Mouse (Mus musculus) neural tube, embryonic 11.5 days (tissue): Measurements from ENCODE around the gene Mrps6. TPM values are rescaled to one million over a fixed set of nuclear protein-coding genes. Genes with fewer than 3 reads are reported as not detected.

Source experiments
- polyA plus RNA-seq: library from polyadenylated mRNA; unstranded; fragments of >200 nt; fragmentation: Nextera tagmentation; extraction: Ambion mirVana; gene quantifications from 2 replicates; pipeline ENCODE4 v1.2.1, GENCODE M21; 2014

The Mrps6 gene
- polyA plus RNA-seq, 1 experiment from 2014 or later: 127 TPM

Other genes with a start within 250 kb of the Mrps6 start
- 0.66 TPM in 1 of 2 replicates, not detected in the other for gene Gm49711, start within 50 bp of the Mrps6 start, polyA plus RNA-seq
- gene Slc5a3, start 52 bp downstream of the Mrps6 start, polyA plus RNA-seq: 14.0 and 15.9 TPM in 2 replicates
- 0.13 and 0.24 TPM in 2 replicates for gene Kcne2, start 234.1 kb downstream of the Mrps6 start, polyA plus RNA-seq
- gene Smim11, start 243.0 kb downstream of the Mrps6 start, polyA plus RNA-seq: 107 and 110 TPM in 2 replicates